Mouse (Mus musculus) frontal cortex, postnatal 10 days (tissue): ENCODE results near the gene Hist1h2bk.

ENCODE experiments used
- DNase-seq, 2 experiments: peaks; one replicate each; pipeline ENCODE4 v3.0.0; 2022; ENCODE audit warnings: low spot score in 2 of 2, mixed read lengths in 1 of 2

Gene Hist1h2bk

GRCm38 (mm10) chr13:22035267-22036148, at the start of gene Hist1h2bk, which contains the start of gene Hist1h2ah:
Gene Hist1h2bk (plus strand): TSS chr13:22035870.
Gene Hist1h2ah (minus strand): TSS chr13:22035568.
- peak; percentile 80 to 81 for DNase-seq

- DNase-seq = no peak
Observed at GRCm38 (mm10) chr13:21992550-21992949, 43.1 kb upstream of the Hist1h2bk start.

- peak in 1 of 2 experiments; percentile 17 for DNase-seq
Observed at GRCm38 (mm10) chr13:21993957-21994738, 41.5 kb upstream of the Hist1h2bk start.

- DNase-seq = no peak
Observed at GRCm38 (mm10) chr13:21994896-21995295, 40.8 kb upstream of the Hist1h2bk start.

GRCm38 (mm10) chr13:21995331-21995914, 40.2 kb upstream of the Hist1h2bk start:
- no peak for DNase-seq

GRCm38 (mm10) chr13:21996101-21996839, 39.4 kb upstream of the Hist1h2bk start:
- DNase-seq = no peak

- DNase-seq = no peak
Observed at GRCm38 (mm10) chr13:21996840-21997185, 38.9 kb upstream of the Hist1h2bk start.

GRCm38 (mm10) chr13:21997201-21997820, 38.4 kb upstream of the Hist1h2bk start:
- no peak for DNase-seq

GRCm38 (mm10) chr13:21997821-21998220, 37.8 kb upstream of the Hist1h2bk start:
- DNase-seq = no peak

- DNase-seq = no peak
Observed at GRCm38 (mm10) chr13:21998412-21998811, 37.3 kb upstream of the Hist1h2bk start.

- DNase-seq = no peak
Observed at GRCm38 (mm10) chr13:21999147-21999546, 36.5 kb upstream of the Hist1h2bk start.

- DNase-seq = no peak
Observed at GRCm38 (mm10) chr13:22001346-22001745, 34.3 kb upstream of the Hist1h2bk start.

GRCm38 (mm10) chr13:22001823-22002222, 33.8 kb upstream of the Hist1h2bk start:
- no peak for DNase-seq

GRCm38 (mm10) chr13:22005605-22006333, 29.9 kb upstream of the Hist1h2bk start:
- no peak for DNase-seq

- DNase-seq = no peak
Observed at GRCm38 (mm10) chr13:22006334-22007120, 29.1 kb upstream of the Hist1h2bk start.

- DNase-seq = no peak
Observed at GRCm38 (mm10) chr13:22007121-22007510, 28.6 kb upstream of the Hist1h2bk start.

- no peak for DNase-seq
Observed at GRCm38 (mm10) chr13:22007872-22008271, 27.8 kb upstream of the Hist1h2bk start.

- no peak for DNase-seq
Observed at GRCm38 (mm10) chr13:22008707-22009106, 27.0 kb upstream of the Hist1h2bk start.

GRCm38 (mm10) chr13:22009642-22010041, 26.0 kb upstream of the Hist1h2bk start, which contains the start of gene Prss16:
Gene Prss16 (minus strand): TSS chr13:22009742.
- DNase-seq = no peak
